Mouse (Mus musculus) midbrain, postnatal 0 days (tissue): ENCODE data around the gene Auh. TPM values are rescaled to one million over a fixed set of nuclear protein-coding genes. Genes with fewer than 3 reads are reported as not detected.

Experiments used
- ATAC-seq: fragments of 200-750 bp; cut with Nextera tagmentation; 2 replicates; pipeline ENCODE4 v1.8.0; 2017; ENCODE audit warnings: moderate number of reproducible peaks, mild to moderate bottlenecking, moderate TSS enrichment, moderate library complexity; ENCODE audit not compliant: low FRiP score
- DNase-seq: peaks from one replicate; pipeline ENCODE4 v3.0.0-alpha.2; 2015; ENCODE audit warnings: low spot score
- H3K27ac ChIP-seq: fragments of 300-500 bp; sonication (generic); 2 replicates; pipeline ENCODE4 v1.5.1; 2014; ENCODE audit warnings: low read depth, mild to moderate bottlenecking, low read length, mixed read lengths
- H3K27me3 ChIP-seq: fragments of 300-500 bp; sonication (generic); 2 replicates; pipeline ENCODE4 v1.6.1; 2014; ENCODE audit warnings: low read length, control low read depth, mixed read lengths; ENCODE audit not compliant: insufficient read depth
- H3K36me3 ChIP-seq: fragments of 300-500 bp; sonication (generic); 2 replicates; pipeline ENCODE4 v1.6.1; 2014; ENCODE audit warnings: low read length, control low read depth, mixed read lengths; ENCODE audit not compliant: insufficient read depth
- H3K4me1 ChIP-seq: fragments of 300-500 bp; sonication (generic); 2 replicates; pipeline ENCODE4 v1.6.1; 2014; ENCODE audit warnings: mild to moderate bottlenecking, control low read depth, antibody characterized with exemption, low read length, mixed read lengths; ENCODE audit not compliant: insufficient read depth
- H3K4me2 ChIP-seq: fragments of 300-500 bp; sonication (generic); 2 replicates; pipeline ENCODE4 v1.6.1; 2014; ENCODE audit warnings: low read depth, mild to moderate bottlenecking, low read length, mixed read lengths; ENCODE audit not compliant: poor library complexity, severe bottlenecking
- H3K4me3 ChIP-seq: fragments of 300-500 bp; sonication (generic); 2 replicates; pipeline ENCODE4 v1.5.1; 2014; ENCODE audit warnings: low read depth, mild to moderate bottlenecking, low read length, moderate library complexity
- H3K9ac ChIP-seq: fragments of 300-500 bp; sonication (generic); replicated peaks from 2 replicates; pipeline ENCODE4 v1.6.1; 2014; ENCODE audit warnings: mild to moderate bottlenecking, low read length, moderate library complexity, mixed read lengths; ENCODE audit not compliant: poor library complexity, severe bottlenecking
- H3K9me3 ChIP-seq: fragments of 300-500 bp; sonication (generic); 2 replicates; pipeline ENCODE4 v1.6.1; 2016; ENCODE audit warnings: low read length, control low read depth
- CTCF ChIP-seq: IDR thresholded peaks from 2 replicates; pipeline ENCODE4 v1.5.1; 2016; ENCODE audit warnings: antibody characterized with exemption, mild to moderate bottlenecking
- WGBS: fragments of 180-500 bp; shearing (Covaris S2); extraction: QIAGEN DNeasy Blood & Tissue Kit; methylation state at CpG from one replicate; pipeline ENCODE4 v1.1.7; 2014; 5-methylcytosine and 5-hydroxymethylcytosine counted together
- polyA plus RNA-seq: library from polyadenylated mRNA; unstranded; fragments of >200 nt; fragmentation: Nextera tagmentation; extraction: Ambion mirVana; gene quantifications from 2 replicates; pipeline ENCODE4 v1.2.1, GENCODE M21; 2015
- total RNA-seq: library from RNA; depleted of rRNA; stranded (reverse); fragments of >200 nt; gene quantifications from 2 replicates; pipeline ENCODE4 v1.2.3, GENCODE M21; 2014

Auh gene
- total and polyA plus RNA-seq, 2 experiments from 2014 or later: 53.9 to 55.9 TPM

DNA sequence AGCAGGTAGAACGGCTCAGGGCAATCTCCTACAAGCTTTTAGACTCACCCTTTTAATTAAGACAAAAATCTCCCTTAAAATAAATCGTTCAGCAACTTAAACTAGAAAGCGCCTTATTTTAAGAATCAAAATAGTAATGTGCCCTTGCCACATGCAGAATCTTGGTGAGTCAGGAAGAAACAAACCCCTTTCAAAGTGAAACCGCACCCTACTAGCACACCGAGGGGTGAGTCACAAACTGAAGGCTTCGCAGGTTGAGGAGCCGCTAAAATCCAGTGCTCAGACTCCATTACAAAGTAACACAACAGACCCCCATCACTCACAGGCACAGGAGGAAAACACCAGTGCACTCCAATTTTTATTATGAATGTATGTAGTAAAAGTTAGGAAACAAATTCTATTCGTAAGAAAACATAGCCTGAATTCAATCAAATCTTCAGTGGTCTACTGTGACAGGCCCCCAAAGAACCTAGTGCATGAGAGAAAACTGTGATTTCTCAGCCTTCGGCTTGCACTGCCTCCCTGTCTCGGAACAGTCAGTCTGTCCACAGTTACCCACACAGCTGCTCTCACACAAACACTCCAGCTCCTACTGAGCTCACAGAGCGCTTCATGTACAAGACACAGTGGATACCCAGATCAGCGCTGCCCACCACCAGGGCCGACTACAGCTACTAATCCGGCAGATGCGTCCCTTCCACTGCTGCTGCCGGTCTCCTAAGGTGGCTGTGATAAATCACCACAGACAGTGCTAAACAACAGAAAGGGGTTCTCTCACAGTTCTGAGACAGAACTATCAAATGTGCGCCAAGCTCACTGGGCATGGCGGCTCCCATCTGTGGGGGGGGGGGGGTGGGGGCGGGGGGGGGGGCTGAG, 46.2 kb downstream of the Auh start:
- ATAC-seq (no peak), DNase-seq (peak; percentile 40)
- no peak for TF ChIP-seq CTCF
- WGBS: 66% methylated on average over 18 of the region's 19 CpGs
- Histone ChIP-seq H3K4me2 (no peak overlapping the region), H3K9ac (no peak overlapping the region), H3K9me3 (no peaks in the 10 kb centered on the region), H3K4me1 (peaks cover 4% of the 10 kb centered on the region), H3K36me3 (0 out of 2 replicates have a peak, but pooled peaks cover 3% of the 10 kb centered on the region), H3K27ac (no peak overlapping the region), H3K4me3 (no peak overlapping the region), H3K27me3 (no peaks in the 10 kb centered on the region)

- no peak overlapping the region for H3K4me3 ChIP-seq
- no peak for ATAC-seq
- DNase-seq: no peak
- H3K4me1 ChIP-seq: peaks cover 4% of the 10 kb centered on the region
- H3K9ac ChIP-seq: no peak overlapping the region
- no peak overlapping the region; the same call in 1 of the 2 replicates for H3K27ac ChIP-seq
- H3K4me2 ChIP-seq: no peak overlapping the region
- WGBS: 31% methylated on average over 5 of the region's 5 CpGs
- H3K27me3 ChIP-seq: no peaks in the 10 kb centered on the region
- H3K36me3 ChIP-seq: no peaks in the 10 kb centered on the region
- TF ChIP-seq CTCF: no peak
- H3K9me3 ChIP-seq: no peaks in the 10 kb centered on the region
Observed at GRCm38 (mm10) chr13:52880386-52880785, 49.1 kb downstream of the Auh start.

DNA sequence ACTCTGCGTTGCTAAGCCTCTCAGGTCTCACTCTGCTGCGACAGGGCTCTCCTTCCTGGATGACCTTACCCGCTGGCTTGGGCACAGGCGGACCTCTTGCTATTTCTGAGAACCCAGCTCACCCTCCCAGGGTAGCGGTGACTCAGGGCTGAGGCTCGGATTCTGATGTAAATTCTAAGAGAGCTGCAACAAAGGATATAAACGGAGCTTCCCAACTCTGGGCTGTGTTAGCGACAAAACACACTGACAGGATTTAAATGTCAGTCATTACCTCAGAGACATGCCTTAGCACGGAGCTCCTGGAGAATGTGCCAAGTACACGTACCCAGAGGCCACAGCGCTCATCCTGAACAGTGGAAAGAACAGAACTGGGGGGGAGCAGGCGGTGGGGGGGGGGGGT, 49.6 kb downstream of the Auh start:
- ATAC-seq (no peak), DNase-seq (no peak)
- Histone ChIP-seq H3K9ac (no peak overlapping the region), H3K27ac (no peak overlapping the region; the same call in 1 of the 2 replicates), H3K4me1 (peaks cover 4% of the 10 kb centered on the region), H3K9me3 (no peaks in the 10 kb centered on the region), H3K36me3 (no peaks in the 10 kb centered on the region), H3K4me2 (no peak overlapping the region), H3K27me3 (no peaks in the 10 kb centered on the region), H3K4me3 (no peak overlapping the region)
- 23% methylated on average over 12 of the region's 12 CpGs for WGBS
- no peak for TF ChIP-seq CTCF

GRCm38 (mm10) chr13:52879291-52879690, 50.2 kb downstream of the Auh start:
- Histone ChIP-seq H3K36me3 (no peaks in the 10 kb centered on the region), H3K9ac (no peak overlapping the region), H3K27me3 (no peaks in the 10 kb centered on the region), H3K9me3 (no peaks in the 10 kb centered on the region), H3K4me2 (no peak overlapping the region), H3K4me1 (peaks cover 4% of the 10 kb centered on the region), H3K4me3 (no peak overlapping the region), H3K27ac (no peak overlapping the region)
- ATAC-seq (no peak), DNase-seq (no peak)
- TF ChIP-seq CTCF: no peak
- 78% methylated on average over 9 of the region's 9 CpGs for WGBS

DNA sequence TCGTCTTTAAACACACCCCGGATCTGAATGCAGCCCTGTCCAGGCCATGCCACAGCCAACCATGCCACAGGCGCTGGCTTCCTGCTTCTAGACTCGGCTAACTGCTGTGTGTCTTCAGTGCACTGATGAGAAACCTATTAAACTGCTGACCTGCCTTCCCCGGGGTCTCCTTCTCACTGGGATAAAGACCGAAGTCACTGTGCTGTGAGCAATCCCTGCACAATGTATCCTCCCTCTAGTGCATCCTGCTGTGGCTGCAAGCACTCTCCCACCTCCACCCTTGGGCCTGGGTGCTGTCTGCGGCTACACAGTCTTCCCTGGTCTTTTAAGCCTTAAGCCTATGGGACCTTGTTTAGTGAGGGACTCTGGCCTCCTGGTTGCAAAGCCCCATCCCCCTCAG, 50.7 kb downstream of the Auh start:
- Histone ChIP-seq H3K27ac (no peak overlapping the region), H3K9me3 (no peaks in the 10 kb centered on the region), H3K36me3 (no peaks in the 10 kb centered on the region), H3K9ac (no peak overlapping the region), H3K4me2 (no peak overlapping the region), H3K4me3 (no peak overlapping the region), H3K4me1 (peaks cover 4% of the 10 kb centered on the region), H3K27me3 (no peaks in the 10 kb centered on the region)
- 62% methylated on average over 7 of the region's 7 CpGs for WGBS
- DNase-seq: no peak
- ATAC-seq: no peak
- TF ChIP-seq CTCF: no peak

DNA sequence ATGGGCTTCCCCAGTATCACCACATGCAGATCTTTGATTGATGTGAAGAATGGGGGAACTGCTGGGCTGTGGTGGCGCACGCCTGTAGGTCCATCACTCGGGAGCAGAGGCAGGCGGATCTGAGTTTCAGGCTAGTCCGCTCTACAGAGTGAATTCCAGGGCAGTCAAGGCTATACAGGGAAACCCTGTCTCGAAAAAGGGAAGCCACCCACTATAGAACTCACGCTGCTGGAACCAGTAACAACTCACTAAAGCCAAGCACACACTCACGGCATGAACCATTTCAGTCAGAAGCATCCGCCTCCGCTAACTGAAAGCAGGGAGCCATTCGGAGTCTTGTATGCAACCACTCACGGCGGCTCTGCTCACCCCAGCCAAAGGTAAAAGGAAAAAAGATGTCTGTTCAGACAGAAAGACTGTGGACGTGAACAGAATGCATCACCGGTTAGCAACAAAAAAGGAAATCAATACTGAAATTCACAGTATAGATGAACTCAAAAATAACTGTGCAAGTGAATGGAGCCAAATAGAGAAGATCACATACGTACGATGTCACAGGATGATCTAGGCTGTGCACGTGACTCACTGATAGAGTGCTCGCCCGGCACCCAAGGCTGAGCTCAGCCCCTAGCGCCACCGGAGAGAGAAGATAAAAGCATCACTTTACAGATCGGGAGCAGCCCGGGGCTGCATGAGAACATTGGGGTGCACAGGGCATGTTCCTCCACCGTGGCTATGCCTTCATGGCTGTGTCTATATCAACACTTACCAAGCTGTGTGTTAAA, 53.7 kb downstream of the Auh start:
- H3K4me3 ChIP-seq: no peak overlapping the region
- no peak for TF ChIP-seq CTCF
- H3K4me1 ChIP-seq: peaks cover 4% of the 10 kb centered on the region
- H3K4me2 ChIP-seq: no peak overlapping the region
- DNase-seq (no peak), ATAC-seq (no peak)
- H3K36me3 ChIP-seq: no peaks in the 10 kb centered on the region
- no peaks in the 10 kb centered on the region for H3K9me3 ChIP-seq
- no peak overlapping the region for H3K27ac ChIP-seq
- no peaks in the 10 kb centered on the region for H3K27me3 ChIP-seq
- no peak overlapping the region for H3K9ac ChIP-seq
- WGBS: 63% methylated on average over 25 of the region's 25 CpGs
